Mouse (Mus musculus) hindbrain, embryonic 12.5 days (tissue): Measurements from ENCODE around the gene Eif2b3. TPM values are rescaled to one million over a fixed set of nuclear protein-coding genes. Genes with fewer than 3 reads are reported as not detected.
A peak's percentile ranks its signal among the peaks of the same experiment; 100 is the strongest.

Experiments
- ATAC-seq: fragments of 200-750 bp; cut with Nextera tagmentation; 2 replicates; pipeline ENCODE4 v1.8.0; 2017; ENCODE audit warnings: moderate TSS enrichment; ENCODE audit not compliant: low FRiP score
- H3K27ac ChIP-seq: fragments of 300-500 bp; sonication (generic); 2 replicates; pipeline ENCODE4 v1.5.1; 2016; ENCODE audit warnings: mild to moderate bottlenecking
- H3K27me3 ChIP-seq: fragments of 300-500 bp; sonication (generic); 2 replicates; pipeline ENCODE4 v1.6.1; 2016; ENCODE audit warnings: mild to moderate bottlenecking
- H3K36me3 ChIP-seq: fragments of 300-500 bp; sonication (generic); 2 replicates; pipeline ENCODE4 v1.6.1; 2016; ENCODE audit warnings: mild to moderate bottlenecking
- H3K4me1 ChIP-seq: fragments of 300-500 bp; sonication (generic); 2 replicates; pipeline ENCODE4 v1.6.1; 2016
- H3K4me2 ChIP-seq: fragments of 300-500 bp; sonication (generic); replicated peaks from 2 replicates; pipeline ENCODE4 v1.6.1; 2016; ENCODE audit warnings: mild to moderate bottlenecking
- H3K4me3 ChIP-seq: fragments of 300-500 bp; sonication (generic); 2 replicates; pipeline ENCODE4 v1.5.1; 2016; ENCODE audit warnings: mild to moderate bottlenecking
- H3K9ac ChIP-seq: fragments of 300-500 bp; sonication (generic); 2 replicates; pipeline ENCODE4 v1.6.1; 2016; ENCODE audit warnings: mild to moderate bottlenecking, moderate library complexity
- H3K9me3 ChIP-seq: fragments of 300-500 bp; sonication (generic); replicated peaks from 2 replicates; pipeline ENCODE4 v1.6.1; 2016; ENCODE audit warnings: mild to moderate bottlenecking
- WGBS: fragments of 180-500 bp; shearing (Covaris S2); methylation state at CpG from one replicate; pipeline ENCODE4 v1.1.7; 2016; 5-methylcytosine and 5-hydroxymethylcytosine counted together
- polyA plus RNA-seq: library from polyadenylated mRNA; unstranded; fragments of >200 nt; fragmentation: Nextera tagmentation; extraction: Ambion mirVana; gene quantifications from 2 replicates; pipeline ENCODE4 v1.2.1, GENCODE M21; 2016

The Eif2b3 gene
- polyA plus RNA-seq, 1 experiment from 2014 or later: 41.5 TPM

GRCm38 (mm10) chr4:117131198-117131597 lies 112.0 kb downstream of the Eif2b3 start:
- ATAC-seq: no peak
- Histone ChIP-seq H3K27me3 (0 out of 2 replicates have a peak, but pooled peaks cover 11% of the 10 kb centered on the region), H3K4me3 (peak overlapping the region; percentile 83; the same call in 1 of the 2 replicates), H3K9me3 (no peaks in the 10 kb centered on the region), H3K4me2 (peak overlapping the region; percentile 82), H3K4me1 (peaks cover 39% of the 10 kb centered on the region), H3K36me3 (peaks cover 22% of the 10 kb centered on the region), H3K27ac (peak overlapping the region; percentile 68), H3K9ac (peak overlapping the region; percentile 29)
- 46% methylated on average over 6 of the region's 6 CpGs for WGBS

GRCm38 (mm10) chr4:117131890-117132793 lies 112.9 kb downstream of the Eif2b3 start:
- Histone ChIP-seq H3K4me3 (peak overlapping the region; percentile 83), H3K27ac (peak overlapping the region; percentile 68), H3K36me3 (peaks cover 22% of the 10 kb centered on the region), H3K27me3 (0 out of 2 replicates have a peak, but pooled peaks cover 11% of the 10 kb centered on the region), H3K4me2 (peak overlapping the region; percentile 82), H3K9me3 (no peaks in the 10 kb centered on the region), H3K4me1 (peaks cover 35% of the 10 kb centered on the region), H3K9ac (peak overlapping the region; percentile 84)
- 4% methylated on average over 7 of the region's 7 CpGs for WGBS
- ATAC-seq: peak; percentile 70

- 0 out of 2 replicates have a peak overlapping the region, but pooled peaks have one; percentile 68 for H3K27ac ChIP-seq
- H3K4me1 ChIP-seq: peaks cover 35% of the 10 kb centered on the region
These were observed 113.6 kb downstream of the Eif2b3 start for GRCm38 (mm10) chr4:117132794-117133143.

GRCm38 (mm10) chr4:117133366-117133796 lies 114.2 kb downstream of the Eif2b3 start:
- H3K9ac ChIP-seq: peak overlapping the region; percentile 84
- peak overlapping the region; percentile 83 for H3K4me3 ChIP-seq
- H3K27ac ChIP-seq: peak overlapping the region; percentile 79
- peak; percentile 48 for ATAC-seq
- 0 out of 2 replicates have a peak, but pooled peaks cover 11% of the 10 kb centered on the region for H3K27me3 ChIP-seq
- no peaks in the 10 kb centered on the region for H3K9me3 ChIP-seq
- H3K4me1 ChIP-seq: peaks cover 35% of the 10 kb centered on the region
- peak overlapping the region; percentile 82 for H3K4me2 ChIP-seq
- under 1% methylated on average over 42 of the region's 42 CpGs for WGBS
- peaks cover 15% of the 10 kb centered on the region for H3K36me3 ChIP-seq

More at GRCm38 (mm10) chr4:117132794-117133143, 113.6 kb downstream of the Eif2b3 start:
- Histone ChIP-seq H3K36me3 (peaks cover 21% of the 10 kb centered on the region), H3K9me3 (no peaks in the 10 kb centered on the region), H3K4me3 (peak overlapping the region; percentile 83), H3K4me2 (peak overlapping the region; percentile 82), H3K9ac (peak overlapping the region; percentile 84), H3K27me3 (0 out of 2 replicates have a peak, but pooled peaks cover 11% of the 10 kb centered on the region)
- no peak for ATAC-seq
- WGBS: 3% methylated on average over 11 of the region's 11 CpGs

- Histone ChIP-seq H3K36me3 (peaks cover 9% of the 10 kb centered on the region), H3K27ac (peak within 1 kb of the TSS; percentile 79), H3K9me3 (no peaks in the 10 kb centered on the region), H3K9ac (peak within 1 kb of the TSS; percentile 84), H3K4me3 (peak within 1 kb of the TSS; percentile 83), H3K27me3 (0 out of 2 replicates have a peak, but pooled peaks cover 11% of the 10 kb centered on the region), H3K4me2 (peak within 1 kb of the TSS; percentile 82), H3K4me1 (peaks cover 35% of the 10 kb centered on the region)
- 3% methylated on average over 36 of the region's 48 CpGs for WGBS
- peak; percentile 87 for ATAC-seq
These were observed 114.8 kb downstream of the Eif2b3 start, which contains the start of gene Plk3 for GRCm38 (mm10) chr4:117133817-117134600. Gene Plk3 (minus strand): TSS chr4:117133963.

- no peak overlapping the region for H3K27ac ChIP-seq
- peak overlapping the region; percentile 82 for H3K4me2 ChIP-seq
- 39% methylated on average over 2 of the region's 2 CpGs for WGBS
- no peak overlapping the region for H3K9ac ChIP-seq
- H3K36me3 ChIP-seq: peaks cover 4% of the 10 kb centered on the region
- no peak for ATAC-seq
- no peaks in the 10 kb centered on the region for H3K9me3 ChIP-seq
- peaks cover 35% of the 10 kb centered on the region for H3K4me1 ChIP-seq
- 0 out of 2 replicates have a peak overlapping the region, but pooled peaks have one; percentile 83 for H3K4me3 ChIP-seq
- 0 out of 2 replicates have a peak, but pooled peaks cover 11% of the 10 kb centered on the region for H3K27me3 ChIP-seq
These were observed 115.4 kb downstream of the Eif2b3 start for GRCm38 (mm10) chr4:117134601-117134995.

GRCm38 (mm10) chr4:117136034-117136433 lies 116.8 kb downstream of the Eif2b3 start:
- Histone ChIP-seq H3K36me3 (no peaks in the 10 kb centered on the region), H3K4me2 (no peak overlapping the region), H3K4me1 (peaks cover 23% of the 10 kb centered on the region), H3K27me3 (0 out of 2 replicates have a peak, but pooled peaks cover 11% of the 10 kb centered on the region), H3K9ac (no peak overlapping the region), H3K9me3 (no peaks in the 10 kb centered on the region), H3K27ac (no peak overlapping the region), H3K4me3 (no peak overlapping the region)
- 20% methylated on average over 8 of the region's 8 CpGs for WGBS
- ATAC-seq: no peak

Other genes with a start within 250 kb of the Eif2b3 start
- 32.1 and 32.4 TPM in 2 replicates for gene Toe1, start 211.8 kb upstream of the Eif2b3 start, polyA plus RNA-seq
- gene Mutyh, start 211.7 kb upstream of the Eif2b3 start, polyA plus RNA-seq: 11.5 and 15.1 TPM in 2 replicates
- 1.5 and 1.7 TPM in 2 replicates for gene Hpdl, start 197.7 kb upstream of the Eif2b3 start, polyA plus RNA-seq
- gene Zswim5, start 142.0 kb upstream of the Eif2b3 start, polyA plus RNA-seq: 7.4 and 8.5 TPM in 2 replicates
- 87.5 and 90.2 TPM in 2 replicates for gene Urod, start 25.0 kb upstream of the Eif2b3 start, polyA plus RNA-seq
- gene Hectd3, start 24.1 kb upstream of the Eif2b3 start, polyA plus RNA-seq: 20.2 and 20.6 TPM in 2 replicates
- 4.5 and 5.9 TPM in 2 replicates for gene Ptch2, start 76.7 kb downstream of the Eif2b3 start, polyA plus RNA-seq
- 4.0 and 4.5 TPM in 2 replicates for gene Btbd19, start 106.3 kb downstream of the Eif2b3 start, polyA plus RNA-seq
- gene Tctex1d4, start 107.4 kb downstream of the Eif2b3 start, polyA plus RNA-seq: 0.34 TPM in 1 of 2 replicates, not detected in the other
- gene Plk3, start 114.6 kb downstream of the Eif2b3 start, polyA plus RNA-seq: 26.4 and 29.6 TPM in 2 replicates
- gene Rps8, start 136.8 kb downstream of the Eif2b3 start, polyA plus RNA-seq: 588 and 618 TPM in 2 replicates
- gene Kif2c, start 163.2 kb downstream of the Eif2b3 start, polyA plus RNA-seq: 55.6 and 56.4 TPM in 2 replicates
- gene Tmem53, start 232.5 kb downstream of the Eif2b3 start, polyA plus RNA-seq: 9.0 and 9.6 TPM in 2 replicates
- gene Armh1, start 232.7 kb downstream of the Eif2b3 start, polyA plus RNA-seq: 0.78 and 1.3 TPM in 2 replicates